Mouse (Mus musculus): ENCODE measurements at regions not wholly inside any gene's neighbourhood (a gene's known extent, or its start where the extent isn't known, plus 50 kb on each side); places are given as distances from the start of the nearest gene placed in this dataset.
A peak's percentile ranks its signal among the peaks of the same experiment; 100 is the strongest.

DNA sequence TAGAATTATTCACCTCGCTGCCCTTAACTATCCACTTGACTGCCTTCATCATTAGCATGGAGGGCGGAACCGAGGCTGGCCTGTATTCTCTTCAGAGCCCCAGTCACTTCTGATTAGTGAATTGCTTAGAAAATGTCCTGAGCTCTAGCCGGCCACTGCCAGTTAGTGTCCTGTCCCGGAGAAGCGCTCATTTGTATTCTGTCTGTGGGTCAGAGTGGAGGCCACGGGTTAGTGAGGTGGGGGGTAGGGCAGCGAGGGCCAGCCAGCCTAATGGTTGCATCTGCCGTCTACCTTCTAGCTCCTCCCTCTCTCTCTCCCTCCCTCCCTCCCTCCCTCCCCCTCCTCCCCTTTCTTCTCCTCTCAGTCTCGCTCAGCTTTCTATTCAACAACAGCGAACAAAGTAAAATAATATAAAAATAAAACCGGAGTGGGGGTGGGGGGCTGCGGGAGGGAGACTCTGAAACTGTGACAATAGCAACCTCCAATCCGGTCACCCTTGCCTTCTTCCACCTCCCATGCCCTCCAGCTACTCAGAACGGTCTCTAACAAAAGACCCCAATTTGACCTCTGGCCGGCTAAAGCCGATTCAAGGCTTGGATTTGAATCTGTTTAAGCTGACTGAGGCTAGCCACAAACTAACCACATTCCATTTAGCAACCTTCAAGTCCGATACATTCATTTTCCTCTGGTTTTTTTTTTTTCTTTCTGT lies 155.6 kb upstream of the Klf3 start:
- peak; percentile 14 to 41 for DNase-seq (ENCODE audit: low spot score in 2 of 2)

GRCm38 (mm10) chr5:64648492-64648891 lies 154.7 kb upstream of the Klf3 start:
- DNase-seq (ENCODE audit: low spot score in 2 of 2): no peak

DNA sequence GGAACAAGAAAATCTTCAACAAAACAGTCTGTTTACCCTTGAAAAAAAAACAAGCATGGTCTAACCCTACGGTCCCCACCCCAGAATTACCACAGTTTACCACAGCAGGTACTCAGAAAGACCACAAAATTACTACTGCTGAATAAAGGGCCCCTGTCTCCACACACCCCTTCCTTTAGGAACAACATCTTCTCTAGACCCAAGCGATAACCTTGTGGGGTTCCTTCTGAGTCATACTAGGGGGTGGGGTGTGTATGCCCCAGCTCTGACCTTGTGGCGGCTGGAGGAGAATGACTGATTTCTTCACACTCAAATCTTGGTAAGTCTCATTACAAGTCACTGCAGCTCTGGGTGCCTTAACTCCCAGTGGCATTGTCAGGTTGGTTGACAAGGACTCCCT lies 151.8 kb upstream of the Klf3 start:
- DNase-seq (ENCODE audit: low spot score in 2 of 2): no peak

- DNase-seq (ENCODE audit: low spot score in 2 of 2): no peak
Measured at GRCm38 (mm10) chr5:64653764-64654163, 149.4 kb upstream of the Klf3 start.

DNA sequence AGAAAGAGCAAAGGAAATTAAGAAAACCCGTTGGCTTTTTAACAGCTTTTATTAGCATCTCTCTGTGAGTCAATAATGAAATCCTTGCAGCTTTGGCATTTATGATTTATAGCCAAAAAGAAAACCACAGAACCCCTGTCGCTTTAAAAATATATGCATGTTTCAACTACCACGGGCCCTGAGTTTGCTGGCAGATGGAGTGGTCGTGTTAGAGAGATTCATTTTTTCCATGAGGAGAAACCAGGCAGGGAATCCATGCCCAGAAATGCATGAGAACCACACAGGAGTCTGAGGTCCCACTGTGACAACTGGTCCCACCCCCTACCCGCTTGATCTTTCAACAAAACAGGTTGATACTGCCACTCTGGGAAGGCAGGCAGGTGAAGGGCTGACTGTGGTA lies 147.9 kb upstream of the Klf3 start:
- no peak for DNase-seq (ENCODE audit: low spot score in 2 of 2)

DNA sequence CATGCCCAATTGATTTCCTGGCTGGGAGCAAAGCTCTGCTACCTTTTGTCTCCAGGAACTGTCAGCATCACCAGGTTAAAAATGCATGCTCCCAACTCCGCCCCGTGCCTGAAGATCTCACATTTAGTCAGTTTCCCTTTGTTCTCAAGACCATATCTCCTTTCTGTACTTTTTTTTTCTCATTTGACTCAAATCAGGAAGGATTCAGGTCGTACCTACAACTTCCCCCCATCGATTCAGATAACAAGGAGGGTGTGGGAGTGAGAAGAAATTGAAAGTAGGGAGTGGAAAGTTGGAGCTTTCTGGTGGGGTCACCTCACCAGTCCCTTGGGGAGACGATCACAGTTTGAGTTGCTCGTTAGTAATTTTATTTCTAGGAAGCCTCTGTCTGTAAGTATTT lies 141.2 kb upstream of the Klf3 start:
- DNase-seq (ENCODE audit: low spot score in 2 of 2): no peak

- no peak for DNase-seq (ENCODE audit: low spot score in 2 of 2)
Measured at GRCm38 (mm10) chr5:64662476-64662875, 140.7 kb upstream of the Klf3 start.

DNA sequence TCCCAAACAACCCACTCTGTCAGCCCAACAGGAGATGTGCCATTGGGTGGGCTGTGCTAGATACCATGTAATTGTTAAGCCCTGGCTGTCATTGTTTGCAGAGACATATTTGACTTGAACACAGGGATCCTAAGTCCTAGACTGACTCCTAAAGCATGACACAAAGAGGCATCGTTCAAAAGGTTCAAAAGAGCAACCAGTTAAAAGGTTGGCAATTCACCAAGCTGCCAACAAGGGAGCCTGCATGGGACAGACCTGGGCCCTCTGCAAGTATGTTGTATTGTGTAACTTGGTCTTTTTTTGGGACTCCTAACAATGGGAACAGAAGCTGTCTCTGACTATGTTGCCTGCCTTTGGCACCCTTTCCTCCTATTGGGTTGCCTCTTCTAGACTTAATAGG lies 139.4 kb upstream of the Klf3 start:
- DNase-seq (ENCODE audit: low spot score in 2 of 2): no peak

DNA sequence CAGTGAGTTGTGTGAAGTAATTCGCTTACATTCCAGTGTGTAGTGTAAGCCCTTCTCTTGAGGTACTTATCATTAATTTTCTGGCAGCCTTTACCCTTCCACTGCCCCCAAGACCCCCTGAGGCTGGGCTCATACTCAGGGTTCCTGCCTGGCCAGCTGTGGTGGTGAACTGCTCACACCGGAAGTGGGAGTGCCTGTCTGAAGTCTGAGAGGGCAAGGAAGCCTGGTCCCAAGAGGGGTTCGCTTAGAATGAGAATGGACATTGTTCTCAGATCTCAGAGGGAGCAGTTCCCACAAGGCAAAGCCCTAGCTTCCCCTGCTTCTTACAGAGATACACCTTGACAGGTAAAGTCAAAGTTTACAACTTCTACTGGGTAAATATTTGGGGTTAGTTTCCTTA lies 138.1 kb upstream of the Klf3 start:
- no peak for DNase-seq (ENCODE audit: low spot score in 2 of 2)

DNA sequence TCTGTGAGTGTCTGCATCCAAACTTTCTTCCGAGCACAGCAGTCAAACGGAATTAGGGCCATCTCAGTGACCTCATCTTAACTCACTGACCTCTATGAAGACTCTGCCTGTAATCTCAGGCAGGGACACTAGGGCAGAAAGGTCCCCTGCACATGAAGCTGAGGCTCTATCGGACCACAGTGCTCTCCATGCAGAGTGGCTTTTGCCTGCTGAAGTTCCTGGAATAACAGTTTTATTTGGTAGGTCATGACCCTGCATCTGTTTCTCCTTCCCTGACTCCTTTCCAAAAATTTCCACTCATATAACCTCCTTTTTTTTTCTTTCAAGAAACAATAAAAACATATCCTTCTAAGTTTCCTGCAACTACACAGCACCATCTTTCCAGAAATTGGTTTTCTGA lies 136.9 kb upstream of the Klf3 start:
- no peak for DNase-seq (ENCODE audit: low spot score in 2 of 2)

DNA sequence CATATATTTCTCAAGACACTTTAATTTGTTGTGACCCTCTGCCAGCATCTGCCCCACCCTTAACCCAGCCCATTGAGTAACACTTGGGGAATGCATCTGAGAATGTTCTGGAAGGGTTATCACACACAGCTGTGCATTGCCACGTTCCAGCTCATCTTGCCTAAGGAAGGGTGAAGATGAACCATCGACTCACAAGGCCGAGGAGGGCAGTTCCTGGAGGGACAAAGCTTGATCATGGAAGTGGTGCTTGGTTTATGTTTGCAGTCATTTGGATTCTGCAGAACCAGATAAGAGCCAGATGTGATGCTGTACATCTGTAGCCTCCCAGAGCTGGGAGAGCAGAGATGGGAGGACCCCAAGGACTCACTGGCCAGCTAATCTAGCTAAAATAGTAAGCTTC lies 136.1 kb upstream of the Klf3 start:
- no peak for DNase-seq (ENCODE audit: low spot score in 2 of 2)

DNA sequence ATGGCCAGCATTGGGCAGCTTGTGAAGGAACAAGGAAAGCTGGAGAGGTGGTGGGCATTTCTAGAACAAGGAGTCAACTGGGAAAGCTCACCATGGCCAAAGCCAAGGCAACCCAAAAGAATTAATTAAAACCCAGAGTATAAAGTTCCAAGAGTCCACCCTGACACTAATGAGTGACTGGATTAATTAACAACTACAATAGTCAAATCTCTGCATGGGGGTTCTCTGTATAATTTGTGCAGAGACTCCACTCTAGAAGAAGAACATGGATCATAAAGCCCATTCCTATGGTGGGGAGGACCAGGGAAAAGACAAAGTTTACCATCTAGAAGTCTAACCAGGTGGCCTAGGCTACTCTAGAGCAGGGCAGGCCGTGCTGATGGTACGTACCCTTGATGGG lies 129.3 kb upstream of the Klf3 start:
- DNase-seq (ENCODE audit: low spot score in 2 of 2): no peak

- DNase-seq (ENCODE audit: low spot score in 2 of 2): no peak
Measured at GRCm38 (mm10) chr5:64676214-64676945, 126.8 kb upstream of the Klf3 start.

- DNase-seq (ENCODE audit: low spot score in 2 of 2): no peak
Measured at GRCm38 (mm10) chr5:64676946-64677588, 126.1 kb upstream of the Klf3 start.

DNA sequence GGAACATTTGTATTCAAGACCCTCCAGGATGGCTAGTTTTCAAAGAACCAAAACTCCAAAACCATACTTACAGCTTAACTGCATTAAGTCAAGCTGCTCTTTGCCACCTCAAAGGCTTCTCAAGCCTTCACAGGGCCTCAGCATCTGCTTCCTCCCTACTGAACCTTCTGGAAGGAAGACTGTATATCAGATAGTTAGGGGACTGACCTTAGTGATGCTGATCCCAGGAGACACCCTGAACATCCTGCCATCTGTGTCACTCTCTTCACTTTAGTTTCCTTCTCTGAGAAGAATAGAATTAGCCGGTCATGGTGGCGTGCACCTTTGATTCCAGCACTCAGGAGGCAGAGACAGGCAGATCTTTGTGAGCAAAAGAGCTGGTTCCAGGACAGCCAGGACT lies 124.5 kb upstream of the Klf3 start:
- DNase-seq (ENCODE audit: low spot score in 2 of 2): no peak

DNA sequence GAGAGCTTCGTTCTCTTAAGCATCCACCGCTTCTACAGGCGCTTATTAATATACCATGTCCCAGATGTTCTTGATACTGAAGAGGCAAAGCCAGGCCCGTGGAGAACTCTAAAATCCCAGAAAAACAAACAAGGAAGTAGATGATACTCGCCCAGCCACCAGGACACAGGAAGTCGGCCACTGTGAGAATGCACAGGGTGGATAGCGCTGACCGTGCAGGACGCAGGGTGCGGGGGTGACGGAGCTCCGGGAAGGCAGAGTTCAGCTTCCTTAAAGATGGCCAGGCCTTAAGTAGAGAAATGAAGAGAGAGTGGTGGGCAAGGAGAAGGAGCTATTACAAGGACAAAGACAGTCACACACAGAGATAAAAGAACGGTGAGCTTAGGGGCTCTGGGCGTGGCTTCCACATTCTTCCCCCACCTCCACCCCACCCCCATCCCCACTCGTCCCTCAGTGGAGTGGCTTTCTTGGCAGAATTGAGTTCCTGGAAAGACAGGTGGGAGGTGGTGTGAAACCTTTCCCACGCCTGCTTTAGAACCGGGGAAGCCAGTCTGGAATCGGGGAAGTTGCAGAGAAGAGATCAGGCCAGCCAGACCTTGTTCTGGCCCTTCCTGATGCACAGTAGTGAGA lies 123.1 kb upstream of the Klf3 start:
- DNase-seq (ENCODE audit: low spot score in 2 of 2): no peak

DNA sequence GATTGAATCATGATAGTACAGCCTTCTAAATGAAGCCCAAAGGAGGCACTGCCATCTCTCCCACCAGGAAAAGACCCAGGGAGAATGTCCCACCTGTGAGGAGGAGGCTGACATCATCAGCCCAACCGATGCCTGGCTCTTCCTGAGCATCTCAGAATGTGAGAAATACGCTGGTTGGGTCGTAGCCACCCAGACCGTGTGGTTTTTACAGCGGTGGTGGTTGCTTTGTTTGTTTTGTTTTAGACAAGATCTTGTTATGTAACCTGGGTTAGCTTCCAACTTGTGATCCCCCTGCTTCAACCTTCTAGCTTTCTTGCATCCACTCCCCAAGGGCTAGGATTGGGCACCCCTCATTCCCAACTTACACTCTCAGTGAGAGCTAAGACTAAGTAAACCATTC lies 122.0 kb upstream of the Klf3 start:
- no peak for DNase-seq (ENCODE audit: low spot score in 2 of 2)

DNA sequence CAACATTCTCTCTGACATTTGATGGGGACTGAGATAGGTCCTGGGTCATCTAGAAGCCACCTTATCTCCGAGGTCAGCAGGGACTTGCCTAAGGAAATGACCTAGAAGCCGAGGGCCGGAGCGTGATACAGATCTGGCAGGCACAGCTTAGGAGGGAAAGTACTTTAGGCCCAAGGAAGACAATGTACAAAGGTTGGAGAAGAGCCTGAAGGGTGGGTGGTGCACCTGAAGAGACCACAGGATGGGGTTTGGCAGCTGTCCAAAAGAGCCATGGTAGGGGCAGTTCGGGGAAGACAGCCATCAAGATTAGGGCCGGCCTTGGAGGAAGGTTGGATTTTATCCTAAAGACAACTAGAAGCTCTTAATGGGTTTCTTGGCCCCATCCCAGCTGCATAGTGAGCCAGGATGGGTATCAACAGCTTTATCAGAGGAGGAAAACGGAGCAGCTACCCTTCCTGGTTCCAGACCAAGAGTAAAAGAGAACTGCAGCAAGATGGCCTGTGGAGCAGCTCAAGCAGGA lies 120.8 kb upstream of the Klf3 start:
- DNase-seq (ENCODE audit: low spot score in 2 of 2): no peak

DNA sequence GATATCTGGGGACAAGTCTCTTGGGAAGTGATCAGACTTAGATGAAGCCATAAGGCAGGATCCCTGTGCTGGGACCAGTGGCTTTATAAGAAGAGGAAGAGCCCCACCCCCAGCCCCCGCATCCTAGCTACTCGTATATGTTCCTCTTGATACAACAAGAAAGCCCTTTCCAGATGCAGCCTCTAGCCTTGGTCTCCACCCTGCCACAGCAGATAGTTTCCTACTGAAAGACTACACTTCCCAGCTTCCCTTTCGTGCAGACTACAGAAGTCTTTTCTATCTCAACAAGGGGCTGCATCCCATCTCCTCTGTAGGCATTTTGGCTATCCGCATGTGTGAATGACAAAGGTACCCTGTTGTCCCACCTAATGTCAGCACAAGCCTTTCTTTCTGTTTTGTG lies 119.8 kb upstream of the Klf3 start:
- no peak for DNase-seq (ENCODE audit: low spot score in 2 of 2)

GRCm38 (mm10) chr5:64684275-64684674 lies 118.9 kb upstream of the Klf3 start:
- no peak for DNase-seq (ENCODE audit: low spot score in 2 of 2)

DNA sequence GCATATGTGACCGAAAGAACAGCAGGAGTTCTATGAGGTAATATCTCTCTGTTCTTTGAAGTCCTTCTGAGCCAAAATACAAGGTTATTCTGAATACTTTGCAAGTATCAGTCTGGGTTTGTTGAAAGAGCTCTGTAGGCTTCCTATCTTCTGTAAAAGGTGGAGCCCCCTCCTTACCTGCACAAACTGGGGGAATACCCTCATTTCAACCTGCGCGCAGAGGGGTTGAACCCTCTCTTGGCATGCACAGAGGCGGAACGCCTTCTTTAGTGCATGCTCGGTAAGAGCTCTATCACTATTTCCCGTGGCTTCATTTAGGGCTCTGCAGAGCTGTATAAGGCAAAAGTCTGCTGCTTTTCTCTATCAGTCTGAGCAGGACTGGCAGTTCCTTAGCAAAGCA lies 113.0 kb upstream of the Klf3 start:
- DNase-seq (ENCODE audit: low spot score in 2 of 2): no peak
